Mouse (Mus musculus): ENCODE measurements around the gene Hdac5.

- no peak for TF ChIP-seq POLR2A (IDR thresholded peaks at IDR 0.05; ENCODE audit: borderline replicate concordance, insufficient read depth, low read length)
- TF ChIP-seq CTCF (IDR thresholded peaks at IDR 0.05; ENCODE audit: borderline replicate concordance, insufficient read depth, low read depth, low read length) = no peak
Observed at GRCm38 (mm10) chr11:102144957-102145470, 85.0 kb downstream of the Hdac5 start.

Data from cerebellum, adult 2 months (tissue).